Mouse (Mus musculus): ENCODE data around the gene Ier2.
"Not testable (repeated sequence)": the region's sequence is repeated elsewhere in the genome, so short reads cannot be mapped to it uniquely, and the experiment has no call there.

Gene Ier2

DNA sequence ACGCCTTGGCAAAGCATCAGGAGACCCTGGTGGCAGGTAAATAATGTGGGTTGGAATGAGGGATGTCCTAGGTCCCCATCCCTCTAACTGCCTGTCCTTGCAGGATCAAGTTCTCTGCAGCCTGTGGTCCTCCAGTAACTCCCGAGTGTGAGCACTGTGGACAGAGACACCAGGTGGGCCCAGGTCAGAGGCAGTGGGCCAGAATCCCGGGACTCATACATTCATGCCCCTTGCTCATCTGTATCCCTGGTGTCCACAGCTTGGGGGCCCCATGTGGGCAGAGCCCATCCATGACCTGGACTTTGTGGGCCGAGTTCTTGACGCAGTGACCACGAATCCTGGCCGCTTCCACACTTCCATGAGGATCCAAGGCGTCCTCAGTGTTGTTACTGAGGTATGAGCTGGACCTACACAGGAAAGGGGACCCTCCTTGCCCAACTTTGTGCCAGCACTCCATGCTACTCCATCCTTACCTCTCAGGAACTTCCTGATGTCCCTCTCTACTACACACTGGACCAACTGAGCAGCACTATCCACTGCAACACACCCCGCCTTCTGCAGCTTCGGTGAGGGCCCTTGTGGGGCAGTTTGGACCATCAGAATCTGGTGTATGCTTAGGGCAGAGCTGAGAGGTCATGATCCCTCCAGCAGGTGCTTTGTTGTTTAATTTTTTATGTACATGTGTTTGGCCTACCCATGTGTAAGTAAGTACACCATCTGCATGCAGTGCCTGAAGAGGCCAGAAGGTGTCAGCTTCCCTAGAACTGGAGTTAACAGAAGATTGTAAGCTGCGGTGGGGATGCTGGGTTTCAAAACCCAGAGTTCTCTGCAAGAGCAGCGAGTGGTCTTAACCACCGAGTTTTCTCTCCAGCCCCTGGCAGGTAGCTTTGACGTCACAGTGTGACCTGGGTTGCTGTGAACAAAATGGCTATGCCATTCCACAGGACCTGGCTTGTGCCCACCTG, 34.8 kb upstream of the Ier2 start:
- no peak for DNase-seq

DNA sequence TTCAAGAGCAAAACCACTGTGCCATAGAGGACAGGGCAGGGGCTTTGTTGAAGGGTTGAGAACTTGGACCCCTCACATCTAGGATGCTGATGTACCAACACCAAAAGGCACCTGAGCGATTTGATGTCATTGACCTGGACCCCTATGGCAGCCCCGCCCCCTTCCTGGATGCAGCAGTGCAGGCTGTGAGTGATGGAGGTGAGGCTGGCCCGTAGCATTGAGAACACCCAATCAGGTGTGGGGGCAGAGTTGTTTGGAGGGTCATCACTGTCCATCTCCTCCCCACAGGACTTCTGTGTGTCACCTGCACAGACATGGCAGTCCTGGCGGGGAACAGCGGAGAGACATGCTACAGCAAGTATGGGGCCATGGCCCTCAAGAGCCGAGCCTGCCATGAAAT, 32.5 kb upstream of the Ier2 start:
- DNase-seq = no peak

DNA sequence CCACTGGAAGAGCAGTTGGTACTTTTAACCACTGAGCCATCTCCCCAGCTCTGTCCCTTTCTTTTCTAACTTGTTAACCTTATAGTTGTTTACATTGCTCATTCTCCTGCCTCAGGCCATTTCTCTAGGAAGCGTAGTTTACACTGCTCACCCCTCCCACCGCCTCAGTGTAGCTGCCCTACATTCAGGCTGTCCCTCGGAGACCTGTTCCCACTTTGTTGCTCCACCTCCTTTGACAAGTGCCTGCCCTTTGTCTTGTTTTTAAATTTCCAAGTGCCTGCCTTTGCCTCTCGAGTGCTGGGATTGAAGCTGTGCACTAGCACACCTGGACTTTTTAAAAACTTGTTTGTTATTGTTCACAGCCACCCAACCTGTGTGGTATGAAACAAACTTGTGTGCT, 30.7 kb upstream of the Ier2 start:
- no peak for DNase-seq

DNA sequence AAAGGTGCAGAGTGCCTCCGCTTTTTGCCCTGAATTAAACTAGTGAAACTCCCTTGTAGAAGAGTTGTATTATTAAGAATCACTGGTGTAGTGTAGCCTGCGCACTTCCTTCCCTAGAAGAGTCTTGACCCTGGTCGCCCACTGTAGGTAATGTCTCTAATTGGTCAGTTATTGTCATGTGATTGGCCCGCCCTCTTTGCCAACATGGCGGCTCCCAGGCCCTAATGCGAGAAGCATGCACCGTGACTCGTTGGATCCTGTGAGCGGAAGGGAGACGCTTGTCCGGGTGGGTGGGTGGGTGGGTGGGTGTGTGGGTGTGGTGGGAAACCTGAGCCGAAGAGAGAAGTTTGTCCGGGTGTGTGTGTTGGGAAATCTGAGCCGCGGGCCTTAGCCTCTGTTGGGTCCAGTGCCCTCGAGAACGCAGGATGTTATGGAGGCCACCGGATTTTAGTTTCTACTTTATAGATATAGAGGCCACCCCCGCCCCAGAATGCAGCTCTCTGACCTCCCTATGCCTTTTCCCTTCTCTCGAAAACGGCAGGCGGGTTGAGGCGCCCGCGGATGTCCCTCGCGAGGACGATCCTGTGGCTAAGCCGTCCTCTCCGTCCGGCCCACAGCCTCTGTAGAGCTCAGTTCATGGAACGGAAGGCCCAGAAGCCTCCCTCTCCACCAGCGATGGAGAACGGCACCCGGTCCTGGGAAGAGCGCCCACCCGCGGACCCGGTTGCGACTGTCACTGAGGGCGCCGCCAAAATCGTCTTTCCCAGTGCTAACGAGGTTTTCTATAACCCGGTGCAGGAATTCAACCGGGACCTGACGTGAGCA, 26.7 kb upstream of the Ier2 start:
- peak; percentile 91 to 93 for DNase-seq

DNA sequence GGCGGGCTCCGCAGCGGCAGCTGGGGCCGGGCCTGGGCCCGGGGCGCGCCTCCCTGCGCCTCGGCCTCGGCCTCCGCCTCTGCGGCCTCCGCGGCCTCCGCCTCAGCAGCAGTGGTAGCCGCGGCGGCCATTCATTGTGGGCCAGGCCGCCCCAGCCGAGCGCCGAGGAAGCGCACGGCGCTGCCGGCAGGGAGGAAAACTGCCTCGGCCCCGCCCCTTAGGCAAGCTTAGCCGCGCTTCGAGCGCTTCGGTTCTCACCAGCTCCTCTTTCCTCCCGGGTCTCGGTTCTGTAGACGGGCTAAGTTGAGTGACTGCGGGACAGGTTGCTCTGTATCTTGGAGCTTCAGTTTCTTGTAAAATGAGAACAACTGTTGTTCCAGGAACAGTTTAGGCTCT, 25.1 kb upstream of the Ier2 start, which contains the start of gene Nacc1:
Gene Nacc1 (minus strand): TSS at position 158 of the 396 bp plus-strand sequence.
- peak; percentile 88 to 91 for DNase-seq

DNA sequence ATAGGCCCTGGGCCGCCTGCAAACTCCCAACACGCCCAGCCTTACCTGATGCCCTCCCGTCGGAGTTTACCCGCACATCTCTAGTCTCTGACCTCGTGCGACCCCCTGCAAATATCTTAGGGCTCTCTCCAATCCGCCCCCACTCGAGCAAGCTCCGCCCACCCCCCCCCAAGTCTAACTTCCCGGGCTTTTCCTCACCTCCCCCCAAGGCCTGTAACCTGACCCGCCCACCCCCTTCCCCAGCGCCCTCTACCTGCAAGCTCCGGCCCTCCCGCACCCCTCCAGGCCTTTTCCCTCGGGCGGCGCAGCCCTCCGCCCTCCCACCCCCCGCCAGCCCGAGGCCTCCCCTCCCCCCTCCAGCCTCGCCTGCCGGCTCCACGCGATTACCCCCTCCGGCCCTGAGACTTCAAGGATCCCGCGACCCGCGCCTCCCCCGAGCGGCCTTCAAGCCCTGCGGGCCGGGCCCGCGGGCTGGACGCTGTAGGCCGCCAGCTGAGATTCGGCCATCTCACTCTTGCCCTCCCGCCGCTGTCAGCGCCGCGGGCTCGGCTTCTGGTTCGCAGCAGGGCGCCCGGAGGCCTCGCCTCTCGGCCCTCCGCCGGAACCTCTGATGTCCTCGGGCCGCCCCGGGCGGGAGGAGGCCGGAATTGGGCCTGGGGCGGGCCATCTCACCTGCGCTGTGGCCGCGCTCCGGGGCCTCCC, 24.5 kb upstream of the Ier2 start:
- no peak for DNase-seq

DNA sequence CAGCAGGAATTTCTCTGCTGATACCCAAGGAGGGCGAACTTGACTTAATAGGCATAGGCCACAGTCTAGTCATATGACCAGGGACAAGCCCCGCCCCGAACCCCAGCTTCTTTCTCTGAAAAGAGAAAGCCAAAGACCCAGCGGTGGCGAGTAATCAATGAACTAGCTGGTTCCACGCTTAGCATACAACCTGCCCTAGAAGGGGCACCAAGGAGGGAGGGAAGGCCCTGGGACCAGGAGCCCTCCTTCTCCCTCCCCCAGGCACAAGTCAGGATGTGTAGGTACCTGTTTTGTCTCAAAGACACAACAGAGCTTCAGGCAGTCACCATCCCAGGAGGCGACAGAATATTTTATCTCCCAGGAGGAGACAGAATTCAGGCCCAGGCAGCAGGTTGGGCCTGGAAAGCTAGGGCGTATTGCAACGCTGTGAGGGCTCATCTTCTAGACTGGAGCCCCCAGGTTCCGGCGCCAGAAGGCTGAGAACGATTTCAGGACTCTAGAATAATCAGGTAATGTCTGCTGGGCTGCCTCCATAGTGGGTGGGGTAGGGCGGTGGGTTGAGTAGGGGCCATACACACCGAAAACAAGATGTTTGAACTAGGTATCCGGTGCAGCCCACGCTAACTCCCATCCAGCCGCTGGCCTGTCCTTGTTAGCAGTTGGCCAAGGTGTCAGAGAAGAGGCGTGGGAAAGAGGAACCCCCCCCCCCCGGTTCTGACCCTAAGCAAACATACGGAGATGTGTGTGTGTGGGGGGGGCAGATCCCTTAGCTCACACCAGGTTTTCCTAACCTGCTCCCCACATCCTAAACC, 23.7 kb upstream of the Ier2 start, which contains the start of gene Trmt1:
Gene Trmt1 (plus strand): TSS at position 117 of the 812 bp plus-strand sequence.
- peak in 1 of 2 experiments; percentile 43 for DNase-seq

DNA sequence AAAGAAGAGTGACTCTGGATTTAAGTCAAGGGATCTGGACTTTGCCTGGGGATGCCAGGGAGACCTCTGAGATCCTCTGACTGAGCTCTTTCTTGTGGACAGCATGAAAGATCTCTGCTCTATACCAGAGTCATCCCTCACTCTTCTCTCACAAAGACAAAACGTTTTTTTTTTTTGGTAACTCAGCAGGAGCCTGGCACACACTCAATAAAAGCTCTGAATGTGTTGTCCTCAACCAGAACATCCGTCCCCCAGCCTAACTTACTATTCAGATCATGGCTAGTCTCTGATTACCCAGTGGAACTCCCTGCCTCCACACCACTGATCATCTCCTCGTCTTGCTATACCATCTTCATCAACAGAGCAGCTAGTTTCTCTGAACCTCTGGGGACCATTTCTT, 21.9 kb upstream of the Ier2 start:
- no peak for DNase-seq

DNA sequence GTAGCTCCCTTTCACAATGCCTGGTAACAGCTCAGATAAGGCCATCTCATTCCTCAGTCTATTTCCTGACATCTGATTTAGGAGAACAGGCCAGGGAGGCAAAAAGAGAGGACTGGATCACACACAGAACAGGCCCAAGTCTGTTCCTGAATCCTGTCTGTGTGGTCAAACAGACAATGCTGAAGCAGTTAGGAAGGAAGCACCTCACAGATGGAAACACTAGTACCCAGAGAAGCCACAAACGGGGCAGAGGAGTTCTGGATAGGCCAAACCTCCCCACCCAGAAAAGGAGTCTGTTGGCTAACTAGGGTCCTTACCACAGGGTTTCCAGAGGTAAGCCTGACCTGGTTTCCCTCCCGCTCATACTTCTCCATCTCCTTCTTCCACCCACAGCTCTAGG, 19.6 kb upstream of the Ier2 start:
- DNase-seq = no peak

DNA sequence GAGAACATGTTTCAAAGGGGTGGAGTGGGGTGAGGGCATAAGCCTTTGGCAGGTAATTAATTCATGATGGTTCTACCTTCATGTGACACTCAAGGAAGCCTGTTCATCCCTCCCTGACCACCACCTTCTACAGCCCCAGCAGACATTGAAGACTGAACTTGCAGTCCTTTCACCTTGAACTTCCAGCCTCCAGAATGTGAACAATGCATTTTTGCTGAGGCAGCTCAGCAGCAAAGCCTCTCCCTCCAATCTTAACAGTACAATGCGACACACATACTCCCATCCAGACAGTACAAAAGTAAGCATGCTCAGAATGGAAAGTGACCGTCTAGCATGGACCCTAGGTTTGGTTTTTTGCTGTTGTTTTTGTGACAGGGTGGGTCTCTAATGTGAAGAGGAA, 18.8 kb upstream of the Ier2 start:
- DNase-seq = no peak

DNA sequence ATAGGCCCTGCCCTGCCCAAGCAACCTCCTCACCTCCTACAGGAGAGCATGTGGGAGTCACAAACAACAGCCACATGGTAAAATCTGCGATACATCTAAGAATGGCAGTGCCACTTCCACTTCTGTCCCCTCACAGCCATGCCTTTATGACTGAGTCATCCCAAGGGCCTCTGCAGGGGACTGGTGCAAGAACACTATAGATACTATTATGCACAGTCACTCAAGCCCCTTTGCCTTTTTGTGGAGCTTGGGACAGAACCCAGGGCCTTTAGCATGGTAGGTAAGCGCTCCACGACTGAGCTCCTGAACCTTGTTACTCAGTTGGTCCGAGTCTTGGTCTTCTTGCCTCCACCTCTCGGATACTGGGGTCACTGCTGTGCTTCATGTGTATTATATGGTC, 14.7 kb upstream of the Ier2 start:
- no peak for DNase-seq

DNA sequence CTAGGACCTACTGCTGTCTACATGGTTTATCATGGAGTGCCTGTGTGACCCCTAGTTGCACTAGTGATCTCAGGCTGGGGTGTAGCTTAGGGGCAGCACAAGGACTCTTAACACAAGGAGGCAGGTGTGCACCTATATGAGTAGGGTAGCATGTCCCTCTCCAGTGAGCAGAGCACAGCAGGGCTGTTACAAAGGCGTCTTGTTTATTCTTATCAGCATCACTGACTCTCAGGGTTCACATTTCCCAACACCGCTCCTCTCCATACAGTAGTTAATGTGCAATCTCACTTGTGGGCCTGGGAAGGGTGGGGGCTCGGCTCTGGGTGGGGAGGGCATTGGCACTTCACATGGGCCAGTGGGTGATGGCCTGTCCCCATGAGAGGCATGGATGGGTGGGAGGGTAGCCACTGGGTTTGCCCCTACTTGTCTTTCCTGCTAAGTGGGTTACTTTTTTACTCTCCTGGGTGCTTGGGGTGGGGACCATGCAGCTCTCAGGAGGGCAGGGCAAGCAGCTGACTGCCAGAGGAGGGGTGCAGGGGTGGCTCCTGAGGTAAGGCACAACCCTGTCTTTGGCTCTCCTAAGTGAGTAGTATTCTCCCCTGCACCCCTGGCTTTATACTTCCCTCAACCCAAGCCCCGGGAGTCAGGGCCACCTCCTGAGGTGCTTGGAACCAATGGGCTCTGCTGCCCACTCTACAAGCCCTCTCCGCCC, 7.8 kb upstream of the Ier2 start:
- not testable (repeated sequence) for DNase-seq

DNA sequence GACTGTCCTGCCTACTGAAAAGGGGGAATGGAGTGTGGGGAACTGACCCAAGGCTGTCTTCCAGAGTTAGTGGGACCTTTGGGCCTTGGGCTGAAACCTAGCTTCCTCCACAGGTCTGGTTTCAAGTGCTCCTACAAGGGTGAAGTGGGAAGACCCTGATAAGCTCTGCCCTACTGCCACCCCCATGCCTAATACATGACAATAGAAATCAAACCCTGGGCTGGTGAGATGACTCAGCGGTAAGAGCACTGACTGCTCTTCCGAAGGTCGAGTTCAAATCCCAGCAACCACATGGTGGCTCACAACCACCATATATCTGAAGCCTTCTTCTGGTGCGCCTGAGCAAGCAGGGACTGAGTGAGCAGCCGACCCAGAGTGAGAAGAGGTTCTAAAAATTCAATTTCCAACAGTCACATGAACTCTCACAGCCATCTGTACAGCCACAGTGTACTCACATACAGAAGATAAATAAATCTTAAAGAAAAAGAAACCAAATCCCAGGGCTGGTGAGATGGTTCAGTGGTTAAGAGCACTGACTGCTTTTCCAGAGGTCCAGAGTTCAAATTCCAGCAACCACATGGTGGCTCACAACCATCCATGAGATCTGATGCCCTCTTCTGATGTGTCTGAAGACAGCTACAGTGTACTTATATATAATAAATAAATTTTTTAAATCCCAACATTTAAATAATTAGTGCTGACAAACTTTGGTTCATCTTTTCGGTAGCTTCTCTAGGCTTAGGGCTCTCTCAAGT, 6.3 kb upstream of the Ier2 start:
- DNase-seq = no peak

DNA sequence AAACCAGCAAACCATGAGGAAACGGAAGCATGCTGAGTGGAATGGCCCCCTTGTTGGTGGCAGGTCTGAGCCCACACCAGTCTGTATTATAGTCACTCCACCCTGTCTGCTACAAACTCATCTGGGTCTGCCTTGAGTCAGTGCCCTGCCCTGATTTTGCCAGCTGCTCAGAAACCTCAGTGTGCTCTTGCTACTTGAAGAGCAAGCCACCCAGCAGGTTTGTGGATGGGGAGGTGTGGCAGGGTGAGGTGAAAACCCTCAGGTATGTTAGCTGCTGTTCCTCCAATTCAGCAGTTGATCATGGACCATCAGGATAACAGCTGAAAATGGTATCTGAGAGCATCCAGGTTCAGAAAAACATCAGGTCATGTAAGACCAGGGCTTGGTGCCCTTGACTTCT, 5.4 kb upstream of the Ier2 start:
- DNase-seq = peak in 1 of 2 experiments; percentile 50

DNA sequence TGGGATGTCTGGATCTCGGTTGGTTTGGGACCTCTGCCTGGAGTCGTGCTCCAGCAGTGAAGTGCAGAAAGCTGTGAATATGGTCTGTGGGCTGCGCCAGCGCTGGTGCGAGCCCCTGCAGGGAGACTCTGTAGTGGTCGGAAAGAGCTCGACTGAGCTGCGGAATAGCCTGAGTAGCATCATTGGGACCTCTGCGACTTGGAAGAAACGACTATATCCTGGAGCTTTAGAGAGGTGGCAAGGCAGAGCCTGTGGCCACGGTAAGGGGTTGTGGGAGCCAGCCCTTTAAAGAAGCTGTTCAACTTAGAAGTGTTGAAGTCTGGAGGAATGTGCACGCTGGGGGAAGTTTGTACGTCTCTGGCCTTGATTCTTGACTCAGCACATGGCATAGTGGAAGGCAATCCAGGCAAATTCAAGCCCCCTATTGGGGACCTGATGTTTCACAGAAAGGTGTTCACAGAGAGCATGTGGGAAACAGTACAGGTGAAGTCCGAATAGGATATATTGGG, 2.8 kb upstream of the Ier2 start:
- no peak for DNase-seq

DNA sequence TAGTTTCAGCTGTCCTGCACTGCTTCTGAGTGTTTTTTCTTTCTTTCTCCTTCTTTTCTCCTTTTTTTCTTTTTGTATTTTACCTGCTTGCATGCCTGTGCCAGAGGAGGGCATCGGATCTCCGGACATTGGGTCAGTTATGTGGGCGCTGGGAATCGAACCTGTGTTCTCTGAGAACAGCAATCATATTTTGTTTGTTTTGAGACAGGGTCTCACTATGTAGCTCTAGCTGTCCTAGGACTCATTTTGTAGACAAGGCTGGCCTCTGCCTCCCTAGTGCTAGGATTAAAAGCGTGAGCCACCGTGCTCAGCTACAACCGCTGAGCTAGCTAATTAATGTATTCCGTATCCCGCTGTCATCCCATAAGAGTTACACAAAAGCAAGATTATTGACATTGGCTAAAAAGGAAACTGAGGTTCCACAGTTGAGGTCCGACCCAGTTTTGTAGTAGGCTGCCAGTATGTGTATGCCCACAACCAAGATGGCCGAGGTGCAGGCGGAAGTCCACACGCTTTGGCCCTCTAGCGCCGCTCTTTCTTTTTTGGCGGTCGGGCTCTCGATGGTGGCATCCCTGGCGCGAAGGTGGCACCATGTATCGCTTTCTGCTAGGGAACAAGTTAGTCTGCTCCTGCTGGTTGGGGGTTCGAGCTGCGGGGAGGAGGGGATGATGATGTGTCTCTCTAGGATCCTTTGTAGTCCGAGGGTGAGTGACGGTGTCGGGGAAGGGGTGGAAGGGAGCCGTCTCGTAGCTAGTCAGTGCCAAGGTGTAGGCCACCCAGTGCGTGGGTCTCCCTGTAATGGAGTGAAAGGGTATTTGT, 2.1 kb upstream of the Ier2 start:
- DNase-seq = peak; percentile 81 to 84

DNA sequence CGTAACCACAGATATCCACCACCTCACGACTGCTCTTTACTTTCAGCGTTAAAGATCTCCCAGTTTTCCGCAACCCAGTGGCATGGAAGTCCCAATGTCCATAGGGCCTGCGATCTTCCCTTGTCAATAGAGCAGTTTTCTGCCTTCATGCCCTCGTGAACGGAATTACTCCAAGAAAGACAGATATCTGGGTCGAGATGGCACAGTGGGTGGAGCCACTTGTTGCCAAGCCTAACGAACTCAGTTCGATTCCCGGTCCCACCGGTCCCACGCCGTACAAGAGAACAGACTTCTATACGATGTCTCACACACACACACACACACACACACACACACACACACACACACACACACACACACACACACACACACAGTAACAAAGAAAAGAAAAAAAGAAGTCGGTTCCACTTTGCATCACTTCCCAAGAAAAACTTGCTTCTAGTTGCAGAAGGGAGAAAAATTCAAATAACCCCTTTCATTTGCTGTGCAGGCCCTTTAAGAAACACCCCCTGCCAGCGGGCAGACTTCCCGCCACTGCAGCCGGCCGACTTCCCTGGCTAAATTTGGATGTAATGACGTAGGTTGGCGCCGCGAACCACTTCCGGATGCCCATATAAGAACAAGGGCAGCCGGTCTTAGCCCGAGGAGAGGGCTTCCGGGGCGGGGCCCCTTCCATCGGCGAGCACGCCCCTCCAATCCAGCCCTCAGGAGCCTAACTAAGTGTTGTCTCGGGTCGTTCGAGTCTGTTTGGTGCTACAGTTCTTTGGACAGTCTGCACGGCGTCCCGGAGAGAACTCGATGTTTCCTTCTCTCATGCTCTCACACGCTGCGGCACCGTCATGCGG, 1.1 kb upstream of the Ier2 start:
- DNase-seq = peak; percentile 98

DNA sequence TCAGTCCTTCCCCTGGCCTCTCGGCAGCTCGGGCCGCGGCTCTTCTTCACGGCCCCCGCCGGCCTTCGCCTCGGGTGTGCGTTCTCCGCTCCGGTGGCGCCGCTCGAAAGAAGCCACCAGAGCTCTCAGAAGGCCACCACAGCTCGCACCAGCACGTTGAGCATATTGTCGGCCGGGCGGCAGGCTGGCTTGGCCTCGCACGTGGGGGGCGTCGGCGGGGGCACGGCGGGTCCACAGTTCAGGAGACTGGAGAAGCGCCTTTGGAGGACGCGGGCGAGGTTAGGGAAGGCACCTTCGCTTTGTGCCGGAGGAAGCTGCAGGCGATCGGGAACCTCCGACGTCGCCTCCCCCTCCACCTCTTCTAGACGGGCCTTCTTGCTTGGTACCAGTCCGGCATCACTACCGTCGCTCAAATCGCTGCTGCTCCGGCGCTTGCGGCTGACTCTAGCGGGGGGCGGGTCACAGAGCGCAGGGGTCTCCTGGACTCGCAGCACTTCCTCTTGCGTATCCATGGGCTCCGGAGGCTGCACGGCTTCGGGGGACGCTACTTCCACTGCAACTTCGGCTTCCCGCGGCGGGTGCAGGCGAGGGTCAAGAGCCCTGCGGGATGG, 586 bp downstream of the Ier2 start:
- no peak for DNase-seq
